Comparison of ENCODE assay signal across 6 mouse cellular contexts in genomic region chr4:138601926-138602325, GRCm38 (mm10).
"Had no signal": no experiment of that assay in that cellular context is flagged by ENCODE, and none has a peak within 500 bp of the region (broad histone marks: within the 10 kb centered on the region; RNA-seq: fewer than 3 reads in every experiment).

No protein-coding gene starts in this region.

- DNase-seq: liver, embryonic 13.5 days; liver, postnatal 0 days; right cerebral cortex, postnatal 14 days; thymus, adult 2 months; thymus, postnatal 25 days; thymus, postnatal 4 days had no signal
